Mouse (Mus musculus): Measurements from ENCODE around the gene Rhox2b. TPM values are rescaled to one million over a fixed set of nuclear protein-coding genes. Genes with fewer than 3 reads are reported as not detected.
"Not testable (repeated sequence)": the region's sequence is repeated elsewhere in the genome, so short reads cannot be mapped to it uniquely, and the experiment has no call there.

Gene Rhox2b
- not detected in 2 replicates for polyA plus RNA-seq (2015; fragmentation: Nextera tagmentation; extraction: Ambion mirVana)

- not testable (repeated sequence) for H3K9me3 ChIP-seq; ATAC-seq (ENCODE audit: low FRiP score); H3K27me3 ChIP-seq; H3K9ac ChIP-seq; H3K36me3 ChIP-seq; H3K4me3 ChIP-seq; H3K4me2 ChIP-seq; H3K4me1 ChIP-seq (replicated peaks); H3K27ac ChIP-seq
- WGBS = no CpG with 5 or more reads among the region's 9 CpGs
Observed at GRCm38 (mm10) chrX:37411767-37412166, at the start of gene Rhox2b. Gene Rhox2b, plus strand, starts transcription at chrX:37412067.

- not testable (repeated sequence) for H3K9me3 ChIP-seq; H3K36me3 ChIP-seq; H3K27ac ChIP-seq; H3K9ac ChIP-seq; H3K27me3 ChIP-seq; ATAC-seq (ENCODE audit: low FRiP score); H3K4me2 ChIP-seq; H3K4me3 ChIP-seq; H3K4me1 ChIP-seq (replicated peaks)
- no CpG with 5 or more reads among the region's 1 CpGs for WGBS
Observed at GRCm38 (mm10) chrX:37379728-37380127, 32.1 kb upstream of the Rhox2b start, which contains the start of gene Rhox3a2. Gene Rhox3a2, plus strand, starts transcription at chrX:37380028.

- H3K4me3 ChIP-seq; H3K27ac ChIP-seq; H3K4me1 ChIP-seq (replicated peaks); H3K4me2 ChIP-seq; H3K36me3 ChIP-seq; ATAC-seq (ENCODE audit: low FRiP score); H3K9me3 ChIP-seq; H3K9ac ChIP-seq; H3K27me3 ChIP-seq: not testable (repeated sequence)
- whole genome bisulfite sequencing = 96% methylated on average over 9 of the region's 16 CpGs
Observed at GRCm38 (mm10) chrX:37390548-37390947, 21.3 kb upstream of the Rhox2b start, which contains the start of gene Rhox4a2. Gene Rhox4a2, plus strand, starts transcription at chrX:37390848.

- not testable (repeated sequence) for H3K9me3 ChIP-seq; H3K27me3 ChIP-seq; H3K4me1 ChIP-seq (replicated peaks); ATAC-seq (ENCODE audit: low FRiP score); H3K27ac ChIP-seq; H3K36me3 ChIP-seq; H3K4me2 ChIP-seq; H3K9ac ChIP-seq; H3K4me3 ChIP-seq
- 90% methylated on average over 14 of the region's 15 CpGs for WGBS
Observed at GRCm38 (mm10) chrX:37432194-37432593, 20.3 kb downstream of the Rhox2b start, which contains the start of gene Rhox4b. Gene Rhox4b, plus strand, starts transcription at chrX:37432494.

- not testable (repeated sequence) for H3K4me2 ChIP-seq; H3K36me3 ChIP-seq; H3K27ac ChIP-seq; H3K27me3 ChIP-seq; H3K4me1 ChIP-seq (replicated peaks); H3K4me3 ChIP-seq; H3K9ac ChIP-seq; ATAC-seq (ENCODE audit: low FRiP score); H3K9me3 ChIP-seq
- WGBS = 95% methylated on average over 7 of the region's 10 CpGs
Observed at GRCm38 (mm10) chrX:37453380-37453779, 41.5 kb downstream of the Rhox2b start, which contains the start of gene Rhox2c. Gene Rhox2c, plus strand, starts transcription at chrX:37453680.

GRCm38 (mm10) chrX:37458285-37458684, 46.4 kb downstream of the Rhox2b start, which contains the start of gene Rhox3c:
Gene Rhox3c, plus strand, starts transcription at chrX:37458585.
- not testable (repeated sequence) for H3K9ac ChIP-seq; H3K9me3 ChIP-seq; H3K27me3 ChIP-seq; ATAC-seq (ENCODE audit: low FRiP score); H3K36me3 ChIP-seq; H3K27ac ChIP-seq; H3K4me2 ChIP-seq; H3K4me3 ChIP-seq; H3K4me1 ChIP-seq (replicated peaks)
- WGBS = 90% methylated on average over 3 of the region's 4 CpGs

Other genes with a start within 250 kb of the Rhox2b start
- 0.28 and 0.30 TPM in 2 replicates for gene Akap14, start 243.2 kb upstream of the Rhox2b start, polyA plus RNA-seq (2015; fragmentation: Nextera tagmentation; extraction: Ambion mirVana)
- 683 and 716 TPM in 2 replicates for gene Ndufa1, start 220.9 kb upstream of the Rhox2b start, polyA plus RNA-seq (2015; fragmentation: Nextera tagmentation; extraction: Ambion mirVana)
- gene Rnf113a1, start 220.8 kb upstream of the Rhox2b start, polyA plus RNA-seq (2015; fragmentation: Nextera tagmentation; extraction: Ambion mirVana) = 18.6 and 20.0 TPM in 2 replicates
- not detected in 2 replicates for gene Gm9, start 201.0 kb upstream of the Rhox2b start, polyA plus RNA-seq (2015; fragmentation: Nextera tagmentation; extraction: Ambion mirVana)
- gene Rhox1, start 189.8 kb upstream of the Rhox2b start, polyA plus RNA-seq (2015; fragmentation: Nextera tagmentation; extraction: Ambion mirVana) = not detected in 2 replicates
- 0.32 TPM in 1 of 2 replicates, not detected in the other for gene Rhox2a, start 167.1 kb upstream of the Rhox2b start, polyA plus RNA-seq (2015; fragmentation: Nextera tagmentation; extraction: Ambion mirVana)
- not detected in 2 replicates for gene Rhox3a, start 162.1 kb upstream of the Rhox2b start, polyA plus RNA-seq (2015; fragmentation: Nextera tagmentation; extraction: Ambion mirVana)
- not detected in 2 replicates for gene Rhox4a, start 146.7 kb upstream of the Rhox2b start, polyA plus RNA-seq (2015; fragmentation: Nextera tagmentation; extraction: Ambion mirVana)
- gene Rhox3a2, start 32.0 kb upstream of the Rhox2b start, polyA plus RNA-seq (2015; fragmentation: Nextera tagmentation; extraction: Ambion mirVana) = not detected in 2 replicates
- not detected in 2 replicates for gene Rhox4a2, start 21.2 kb upstream of the Rhox2b start, polyA plus RNA-seq (2015; fragmentation: Nextera tagmentation; extraction: Ambion mirVana)
- not detected in 2 replicates for gene Rhox4b, start 20.4 kb downstream of the Rhox2b start, polyA plus RNA-seq (2015; fragmentation: Nextera tagmentation; extraction: Ambion mirVana)
- gene Rhox2c, start 41.6 kb downstream of the Rhox2b start, polyA plus RNA-seq (2015; fragmentation: Nextera tagmentation; extraction: Ambion mirVana) = 0.94 TPM in 1 of 2 replicates, not detected in the other
- gene Rhox3c, start 46.5 kb downstream of the Rhox2b start, polyA plus RNA-seq (2015; fragmentation: Nextera tagmentation; extraction: Ambion mirVana) = not detected in 2 replicates
- not detected in 2 replicates for gene Rhox4c, start 68.3 kb downstream of the Rhox2b start, polyA plus RNA-seq (2015; fragmentation: Nextera tagmentation; extraction: Ambion mirVana)
- not detected in 2 replicates for gene Rhox2d, start 81.4 kb downstream of the Rhox2b start, polyA plus RNA-seq (2015; fragmentation: Nextera tagmentation; extraction: Ambion mirVana)
- not detected in 2 replicates for gene Rhox4d, start 102.3 kb downstream of the Rhox2b start, polyA plus RNA-seq (2015; fragmentation: Nextera tagmentation; extraction: Ambion mirVana)
- not detected in 2 replicates for gene Rhox2e, start 118.4 kb downstream of the Rhox2b start, polyA plus RNA-seq (2015; fragmentation: Nextera tagmentation; extraction: Ambion mirVana)
- gene Rhox3e, start 130.0 kb downstream of the Rhox2b start, polyA plus RNA-seq (2015; fragmentation: Nextera tagmentation; extraction: Ambion mirVana) = not detected in 2 replicates
- gene Rhox4e, start 145.3 kb downstream of the Rhox2b start, polyA plus RNA-seq (2015; fragmentation: Nextera tagmentation; extraction: Ambion mirVana) = not detected in 2 replicates
- gene Rhox2f, start 159.3 kb downstream of the Rhox2b start, polyA plus RNA-seq (2015; fragmentation: Nextera tagmentation; extraction: Ambion mirVana) = not detected in 2 replicates
- gene Rhox3f, start 168.9 kb downstream of the Rhox2b start, polyA plus RNA-seq (2015; fragmentation: Nextera tagmentation; extraction: Ambion mirVana) = not detected in 2 replicates
- gene Rhox4f, start 195.6 kb downstream of the Rhox2b start, polyA plus RNA-seq (2015; fragmentation: Nextera tagmentation; extraction: Ambion mirVana) = not detected in 2 replicates
- gene Rhox3g, start 216.5 kb downstream of the Rhox2b start, polyA plus RNA-seq (2015; fragmentation: Nextera tagmentation; extraction: Ambion mirVana) = not detected in 2 replicates
- not detected in 2 replicates for gene Rhox2g, start 231.4 kb downstream of the Rhox2b start, polyA plus RNA-seq (2015; fragmentation: Nextera tagmentation; extraction: Ambion mirVana)
- gene Rhox4g, start 239.3 kb downstream of the Rhox2b start, polyA plus RNA-seq (2015; fragmentation: Nextera tagmentation; extraction: Ambion mirVana) = not detected in 2 replicates

All from hindbrain, embryonic 13.5 days (tissue).